Mouse (Mus musculus) ES-Bruce4 (cell line): ENCODE measurements around the gene 6820408C15Rik. TPM values are rescaled to one million over a fixed set of nuclear protein-coding genes. Genes with fewer than 3 reads are reported as not detected.

Experiments
- H3K27ac ChIP-seq: 2 replicates; pipeline ENCODE4 v1.5.1; 2012; ENCODE audit warnings: low read length, inconsistent platforms; ENCODE audit not compliant: insufficient read depth
- H3K27me3 ChIP-seq: 2 replicates; pipeline ENCODE4 v1.6.1; 2012; ENCODE audit warnings: mild to moderate bottlenecking, low read length, inconsistent platforms; ENCODE audit not compliant: control insufficient read depth, poor library complexity, insufficient read depth, severe bottlenecking
- H3K36me3 ChIP-seq: 2 replicates; pipeline ENCODE4 v1.6.1; 2012; ENCODE audit warnings: inconsistent platforms, mild to moderate bottlenecking, low read length, moderate library complexity; ENCODE audit not compliant: control insufficient read depth, poor library complexity, insufficient read depth, severe bottlenecking
- H3K4me1 ChIP-seq: one replicate; pipeline ENCODE4 v1.8.1; 2011; ENCODE audit warnings: low read length; ENCODE audit not compliant: control insufficient read depth, insufficient read depth
- H3K4me3 ChIP-seq: 2 replicates; pipeline ENCODE4 v1.5.1; 2011; ENCODE audit warnings: low read depth, mild to moderate bottlenecking, low read length
- H3K9ac ChIP-seq: 2 replicates; pipeline ENCODE4 v1.6.1; 2012; ENCODE audit warnings: low read depth, mild to moderate bottlenecking, inconsistent platforms; ENCODE audit not compliant: poor library complexity, severe bottlenecking
- H3K9me3 ChIP-seq: replicated peaks from 2 replicates; pipeline ENCODE4 v1.6.1; 2012; ENCODE audit warnings: mild to moderate bottlenecking, low read length, inconsistent platforms; ENCODE audit not compliant: control insufficient read depth, poor library complexity, insufficient read depth, severe bottlenecking
- CTCF ChIP-seq: IDR thresholded peaks from one replicate; pipeline ENCODE4 v1.8.1; 2011; ENCODE audit warnings: low read depth, low read length
- EP300 ChIP-seq: IDR thresholded peaks from 2 replicates; pipeline ENCODE4 v1.6.1; 2011; ENCODE audit warnings: low read depth, low read length; ENCODE audit not compliant: insufficient read depth
- POLR2A ChIP-seq: IDR thresholded peaks from one replicate; pipeline ENCODE4 v1.8.1; 2011; ENCODE audit warnings: low read length; ENCODE audit not compliant: insufficient read depth
- polyA plus RNA-seq: library from polyadenylated mRNA; stranded (reverse); fragments of >200 nt; gene quantifications from 2 replicates; pipeline ENCODE4 v1.2.4, GENCODE M21; 2011; ENCODE audit warnings: low read depth; ENCODE audit not compliant: missing spikeins, insufficient read depth, insufficient read length

Gene 6820408C15Rik
- polyA plus RNA-seq, 1 experiment, result not detected

GRCm38 (mm10) chr2:152470973-152471372 is 55.6 kb downstream of the 6820408C15Rik start:
- Histone ChIP-seq H3K4me1 (no peaks in the 10 kb centered on the region), H3K27ac (no peak overlapping the region), H3K9ac (no peak overlapping the region), H3K36me3 (no peaks in the 10 kb centered on the region), H3K27me3 (no peaks in the 10 kb centered on the region), H3K9me3 (no peaks in the 10 kb centered on the region), H3K4me3 (no peak overlapping the region)
- TF ChIP-seq POLR2A (no peak), CTCF (peak; percentile 4)

- no peak for TF ChIP-seq CTCF
- no peak for TF ChIP-seq POLR2A
- TF ChIP-seq EP300, result no peak
- Histone ChIP-seq H3K9me3 (no peaks in the 10 kb centered on the region), H3K4me1 (no peaks in the 10 kb centered on the region), H3K9ac (no peak overlapping the region), H3K4me3 (no peak overlapping the region), H3K27me3 (no peaks in the 10 kb centered on the region), H3K27ac (no peak overlapping the region), H3K36me3 (no peaks in the 10 kb centered on the region)
Observed at GRCm38 (mm10) chr2:152472434-152472833, 57.0 kb downstream of the 6820408C15Rik start.

GRCm38 (mm10) chr2:152476763-152477162 is 61.4 kb downstream of the 6820408C15Rik start, which contains the start of gene Defb20:
Gene Defb20, plus strand, starts transcription at chr2:152477063.
- Histone ChIP-seq H3K27me3 (no peaks in the 10 kb centered on the region), H3K4me3 (no peak within 1 kb of the TSS), H3K36me3 (no peaks in the 10 kb centered on the region), H3K4me1 (no peaks in the 10 kb centered on the region), H3K9ac (no peak within 1 kb of the TSS), H3K27ac (no peak within 1 kb of the TSS), H3K9me3 (no peaks in the 10 kb centered on the region)
- TF ChIP-seq POLR2A (no peak), CTCF (no peak), EP300 (no peak)

GRCm38 (mm10) chr2:152480881-152481280 is 65.5 kb downstream of the 6820408C15Rik start:
- Histone ChIP-seq H3K9ac (no peak overlapping the region), H3K27ac (no peak overlapping the region), H3K9me3 (no peaks in the 10 kb centered on the region), H3K4me1 (no peaks in the 10 kb centered on the region), H3K4me3 (no peak overlapping the region), H3K27me3 (no peaks in the 10 kb centered on the region), H3K36me3 (no peaks in the 10 kb centered on the region)
- TF ChIP-seq POLR2A (no peak), CTCF (no peak), EP300 (no peak)

- no peaks in the 10 kb centered on the region for H3K27me3 ChIP-seq
- no peak overlapping the region for H3K27ac ChIP-seq
- no peaks in the 10 kb centered on the region for H3K9me3 ChIP-seq
- no peak overlapping the region for H3K4me3 ChIP-seq
- no peak overlapping the region for H3K9ac ChIP-seq
- H3K36me3 ChIP-seq, result no peaks in the 10 kb centered on the region
- H3K4me1 ChIP-seq, result no peaks in the 10 kb centered on the region
- no peak for TF ChIP-seq EP300
- no peak for TF ChIP-seq CTCF
- no peak for TF ChIP-seq POLR2A
Observed at GRCm38 (mm10) chr2:152481726-152482125, 66.3 kb downstream of the 6820408C15Rik start.

- Histone ChIP-seq H3K36me3 (no peaks in the 10 kb centered on the region), H3K4me3 (no peak overlapping the region), H3K27me3 (no peaks in the 10 kb centered on the region), H3K4me1 (no peaks in the 10 kb centered on the region), H3K9ac (no peak overlapping the region), H3K27ac (no peak overlapping the region), H3K9me3 (no peaks in the 10 kb centered on the region)
- peak; percentile 24 for TF ChIP-seq CTCF
- no peak for TF ChIP-seq POLR2A
- TF ChIP-seq EP300, result no peak
Observed at GRCm38 (mm10) chr2:152487024-152487423, 71.6 kb downstream of the 6820408C15Rik start.
